Mouse (Mus musculus): ENCODE measurements around the gene Nalcn. TPM values are rescaled to one million over a fixed set of nuclear protein-coding genes. Genes with fewer than 3 reads are reported as not detected.

Nalcn gene
- polyA plus RNA-seq, 2 experiments, result not detected

GRCm38 (mm10) chr14:123446031-123446430 lies 180.9 kb downstream of the Nalcn start:
- 46% methylated on average over 1 of the region's 1 CpGs for WGBS (ENCODE audit: insufficient replicate concordance)
- H3K36me3 ChIP-seq (replicated peaks; ENCODE audit: control insufficient read depth, insufficient read depth, low read depth), result no peaks in the 10 kb centered on the region

GRCm38 (mm10) chr14:123435542-123435941 lies 191.4 kb downstream of the Nalcn start:
- Histone ChIP-seq H3K27me3 (ENCODE audit: control insufficient read depth, insufficient read depth, low read length) (no peaks in the 10 kb centered on the region), H3K4me2 (ENCODE audit: low read depth) (no peak overlapping the region), H3K9me3 (ENCODE audit: control insufficient read depth, low read length) (no peaks in the 10 kb centered on the region), H3K4me3 (ENCODE audit: insufficient read depth in 1 of 2, low read depth in 2 of 2, low read length in 2 of 2) (no peak overlapping the region), H3K4me1 (replicated peaks; ENCODE audit: control insufficient read depth in 2 of 2, insufficient read depth in 2 of 2, low read length in 1 of 2) (no peaks in the 10 kb centered on the region), H3K36me3 (replicated peaks; ENCODE audit: control insufficient read depth, insufficient read depth, low read depth) (no peaks in the 10 kb centered on the region), H3K9ac (replicated peaks) (no peak overlapping the region), H3K27ac (no peak overlapping the region)
- WGBS (ENCODE audit: insufficient replicate concordance), result 56% methylated on average over 3 of the region's 3 CpGs
- ATAC-seq (ENCODE audit: insufficient read depth), result no peak
- DNase-seq (ENCODE audit: low read depth in 3 of 3, low spot score in 3 of 3), result no peak
- TF ChIP-seq CTCF (IDR thresholded peaks at IDR 0.05; ENCODE audit: low read depth), result no peak
- no peak for TF ChIP-seq EP300 (IDR thresholded peaks at IDR 0.05; ENCODE audit: low read depth)

More at GRCm38 (mm10) chr14:123446031-123446430, 180.9 kb downstream of the Nalcn start:
- no peaks in the 10 kb centered on the region for H3K9me3 ChIP-seq (ENCODE audit: control insufficient read depth, low read length)
- no peak overlapping the region for H3K9ac ChIP-seq (replicated peaks)
- no peak overlapping the region for H3K27ac ChIP-seq
- no peak for DNase-seq (ENCODE audit: low read depth in 3 of 3, low spot score in 3 of 3)
- no peaks in the 10 kb centered on the region for H3K27me3 ChIP-seq (ENCODE audit: control insufficient read depth, insufficient read depth, low read length)
- no peak overlapping the region for H3K4me3 ChIP-seq (ENCODE audit: insufficient read depth in 1 of 2, low read depth in 2 of 2, low read length in 2 of 2)
- H3K4me2 ChIP-seq (ENCODE audit: low read depth), result no peak overlapping the region
- no peak for ATAC-seq (ENCODE audit: insufficient read depth)
- no peak for TF ChIP-seq EP300 (IDR thresholded peaks at IDR 0.05; ENCODE audit: low read depth)
- TF ChIP-seq CTCF (IDR thresholded peaks at IDR 0.05; ENCODE audit: low read depth), result no peak
- no peaks in the 10 kb centered on the region for H3K4me1 ChIP-seq (replicated peaks; ENCODE audit: control insufficient read depth in 2 of 2, insufficient read depth in 2 of 2, low read length in 1 of 2)

GRCm38 (mm10) chr14:123376167-123376855 lies 250.6 kb downstream of the Nalcn start:
- H3K36me3 ChIP-seq (replicated peaks; ENCODE audit: control insufficient read depth, insufficient read depth, low read depth), result no peaks in the 10 kb centered on the region
- no peak for TF ChIP-seq CTCF (IDR thresholded peaks at IDR 0.05; ENCODE audit: low read depth)
- no peak for TF ChIP-seq EP300 (IDR thresholded peaks at IDR 0.05; ENCODE audit: low read depth)
- no peaks in the 10 kb centered on the region for H3K4me1 ChIP-seq (replicated peaks; ENCODE audit: control insufficient read depth in 2 of 2, insufficient read depth in 2 of 2, low read length in 1 of 2)
- ATAC-seq (ENCODE audit: insufficient read depth) (no peak), DNase-seq (ENCODE audit: low read depth in 3 of 3, low spot score in 3 of 3) (no peak)
- H3K27me3 ChIP-seq (ENCODE audit: control insufficient read depth, insufficient read depth, low read length), result no peaks in the 10 kb centered on the region
- 76% methylated on average over 7 of the region's 7 CpGs for WGBS (ENCODE audit: insufficient replicate concordance)
- H3K9me3 ChIP-seq (ENCODE audit: control insufficient read depth, low read length), result no peaks in the 10 kb centered on the region
- no peak overlapping the region for H3K4me2 ChIP-seq (ENCODE audit: low read depth)
- H3K9ac ChIP-seq (replicated peaks), result no peak overlapping the region
- no peak overlapping the region for H3K27ac ChIP-seq
- no peak overlapping the region for H3K4me3 ChIP-seq (ENCODE audit: insufficient read depth in 1 of 2, low read depth in 2 of 2, low read length in 2 of 2)

GRCm38 (mm10) chr14:123371522-123371921 lies 255.4 kb downstream of the Nalcn start:
- no peaks in the 10 kb centered on the region for H3K4me1 ChIP-seq (replicated peaks; ENCODE audit: control insufficient read depth in 2 of 2, insufficient read depth in 2 of 2, low read length in 1 of 2)
- 7% methylated on average over 9 of the region's 9 CpGs for WGBS (ENCODE audit: insufficient replicate concordance)
- no peaks in the 10 kb centered on the region for H3K27me3 ChIP-seq (ENCODE audit: control insufficient read depth, insufficient read depth, low read length)
- no peaks in the 10 kb centered on the region for H3K36me3 ChIP-seq (replicated peaks; ENCODE audit: control insufficient read depth, insufficient read depth, low read depth)
- H3K9me3 ChIP-seq (ENCODE audit: control insufficient read depth, low read length), result no peaks in the 10 kb centered on the region
- no peak overlapping the region for H3K4me2 ChIP-seq (ENCODE audit: low read depth)
- no peak for ATAC-seq (ENCODE audit: insufficient read depth)
- no peak overlapping the region for H3K9ac ChIP-seq (replicated peaks)
- no peak overlapping the region for H3K27ac ChIP-seq
- no peak for DNase-seq (ENCODE audit: low read depth in 3 of 3, low spot score in 3 of 3)
- no peak overlapping the region for H3K4me3 ChIP-seq (ENCODE audit: insufficient read depth in 1 of 2, low read depth in 2 of 2, low read length in 2 of 2)
- peak; percentile 42; the same call in 1 of the 2 replicates for TF ChIP-seq CTCF (IDR thresholded peaks at IDR 0.05; ENCODE audit: low read depth)
- TF ChIP-seq EP300 (IDR thresholded peaks at IDR 0.05; ENCODE audit: low read depth), result no peak

- 66% methylated on average over 1 of the region's 1 CpGs for whole genome bisulfite sequencing (ENCODE audit: insufficient replicate concordance)
- no peak overlapping the region for H3K4me2 ChIP-seq (ENCODE audit: low read depth)
- H3K4me3 ChIP-seq (ENCODE audit: insufficient read depth in 1 of 2, low read depth in 2 of 2, low read length in 2 of 2), result no peak overlapping the region
- no peak for ATAC-seq (ENCODE audit: insufficient read depth)
- H3K27me3 ChIP-seq (ENCODE audit: control insufficient read depth, insufficient read depth, low read length), result no peaks in the 10 kb centered on the region
- no peak for DNase-seq (ENCODE audit: low read depth in 3 of 3, low spot score in 3 of 3)
- H3K36me3 ChIP-seq (replicated peaks; ENCODE audit: control insufficient read depth, insufficient read depth, low read depth), result no peaks in the 10 kb centered on the region
- H3K27ac ChIP-seq, result no peak overlapping the region
- no peaks in the 10 kb centered on the region for H3K4me1 ChIP-seq (replicated peaks; ENCODE audit: control insufficient read depth in 2 of 2, insufficient read depth in 2 of 2, low read length in 1 of 2)
- no peaks in the 10 kb centered on the region for H3K9me3 ChIP-seq (ENCODE audit: control insufficient read depth, low read length)
- no peak for TF ChIP-seq EP300 (IDR thresholded peaks at IDR 0.05; ENCODE audit: low read depth)
- no peak for TF ChIP-seq CTCF (IDR thresholded peaks at IDR 0.05; ENCODE audit: low read depth)
- no peak overlapping the region for H3K9ac ChIP-seq (replicated peaks)
These were observed 267.3 kb downstream of the Nalcn start for GRCm38 (mm10) chr14:123359691-123360090.

Data from liver, embryonic 14.5 days (tissue).